Mouse (Mus musculus): ENCODE results near the gene Itsn2. TPM values are rescaled to one million over a fixed set of nuclear protein-coding genes. Genes with fewer than 3 reads are reported as not detected.

Gene Itsn2
- polyA plus RNA-seq, 1 experiment from 2014 or later, result 44.0 TPM

DNA sequence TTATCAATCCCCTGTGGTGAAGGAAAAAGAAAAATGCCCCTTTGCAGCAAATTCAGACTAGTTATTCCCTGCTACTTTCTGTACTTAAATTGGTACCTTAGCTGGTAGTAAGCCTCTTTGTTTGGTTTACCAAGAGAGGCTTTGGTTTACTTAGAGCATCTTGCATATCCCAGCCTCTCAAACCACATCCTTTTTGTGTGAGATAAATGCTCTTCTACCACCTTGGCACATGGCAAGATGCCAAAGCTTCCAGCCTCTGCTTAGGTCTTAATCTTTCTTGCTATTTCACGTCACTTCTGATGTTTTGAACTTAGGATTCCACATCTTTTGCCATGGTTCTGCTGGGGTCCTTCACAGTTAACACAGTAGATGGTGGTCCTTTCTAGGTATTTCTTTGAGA lies 31.8 kb downstream of the Itsn2 start:
- no peak overlapping the region for H3K4me3 ChIP-seq (ENCODE audit: low read depth, low read length)
- no peak overlapping the region for H3K9ac ChIP-seq (ENCODE audit: low read depth, low read length)
- DNase-seq (ENCODE audit: low spot score), result no peak
- H3K4me1 ChIP-seq (ENCODE audit: control insufficient read depth, insufficient read depth, low read length), result no peaks in the 10 kb centered on the region
- WGBS, result 80% methylated on average over 1 of the region's 1 CpGs
- H3K9me3 ChIP-seq (ENCODE audit: control insufficient read depth, low read length), result no peaks in the 10 kb centered on the region
- H3K4me2 ChIP-seq (ENCODE audit: low read depth, low read length), result no peak overlapping the region
- H3K36me3 ChIP-seq (ENCODE audit: control insufficient read depth, insufficient read depth, low read length), result peaks cover 6% of the 10 kb centered on the region; the same call in 1 of the 2 replicates
- ATAC-seq (ENCODE audit: low read depth), result no peak
- no peaks in the 10 kb centered on the region for H3K27me3 ChIP-seq (replicated peaks; ENCODE audit: control insufficient read depth, insufficient read depth, low read length)
- no peak overlapping the region for H3K27ac ChIP-seq (replicated peaks; ENCODE audit: low read depth, low read length)

DNA sequence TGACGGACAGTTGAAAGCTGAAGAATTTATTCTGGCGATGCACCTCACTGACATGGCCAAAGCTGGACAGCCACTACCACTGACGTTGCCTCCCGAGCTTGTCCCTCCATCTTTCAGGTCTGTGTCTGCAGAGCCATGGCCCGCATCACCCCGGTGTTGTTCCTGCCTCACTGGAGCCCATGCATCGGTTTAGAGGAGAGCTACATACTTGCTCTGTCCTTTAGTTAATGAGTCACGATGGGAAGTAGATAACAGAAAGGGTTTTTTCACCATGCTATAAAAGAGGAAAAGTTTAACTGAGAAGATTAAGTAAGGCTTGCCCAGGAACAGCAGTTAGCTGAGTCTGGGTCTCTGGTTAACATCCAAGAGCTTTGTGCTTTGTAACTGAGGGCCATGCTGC lies 40.5 kb downstream of the Itsn2 start:
- Histone ChIP-seq H3K4me2 (ENCODE audit: low read depth, low read length) (no peak overlapping the region), H3K27me3 (replicated peaks; ENCODE audit: control insufficient read depth, insufficient read depth, low read length) (no peaks in the 10 kb centered on the region), H3K4me3 (ENCODE audit: low read depth, low read length) (no peak overlapping the region), H3K27ac (replicated peaks; ENCODE audit: low read depth, low read length) (no peak overlapping the region), H3K36me3 (ENCODE audit: control insufficient read depth, insufficient read depth, low read length) (peaks cover 83% of the 10 kb centered on the region), H3K9me3 (ENCODE audit: control insufficient read depth, low read length) (no peaks in the 10 kb centered on the region), H3K9ac (ENCODE audit: low read depth, low read length) (no peak overlapping the region), H3K4me1 (ENCODE audit: control insufficient read depth, insufficient read depth, low read length) (no peaks in the 10 kb centered on the region)
- DNase-seq (ENCODE audit: low spot score), result no peak
- 87% methylated on average over 8 of the region's 8 CpGs for WGBS
- ATAC-seq (ENCODE audit: low read depth), result no peak

DNA sequence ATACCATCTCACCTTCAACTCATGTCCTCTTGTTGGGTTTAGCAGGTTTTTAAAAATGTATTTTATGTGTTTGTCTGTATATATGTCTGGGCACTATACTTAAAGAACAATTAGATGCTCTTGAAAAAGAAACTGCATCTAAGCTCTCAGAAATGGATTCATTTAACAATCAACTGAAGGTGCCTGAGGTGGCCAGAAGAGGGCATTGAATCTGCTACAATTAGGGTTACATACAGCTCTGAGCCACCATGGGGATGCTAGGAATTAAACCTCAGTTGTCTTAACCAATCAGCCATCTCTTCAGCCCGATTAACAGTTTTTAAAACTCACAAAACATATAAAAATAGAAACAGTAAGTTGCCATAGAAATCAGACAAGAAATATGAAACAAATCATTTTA lies 46.0 kb downstream of the Itsn2 start:
- DNase-seq (ENCODE audit: low spot score), result no peak
- WGBS, result 84% methylated on average over 1 of the region's 1 CpGs
- H3K36me3 ChIP-seq (ENCODE audit: control insufficient read depth, insufficient read depth, low read length), result peaks cover 75% of the 10 kb centered on the region
- no peaks in the 10 kb centered on the region for H3K4me1 ChIP-seq (ENCODE audit: control insufficient read depth, insufficient read depth, low read length)
- no peak overlapping the region for H3K4me2 ChIP-seq (ENCODE audit: low read depth, low read length)
- H3K27ac ChIP-seq (replicated peaks; ENCODE audit: low read depth, low read length), result no peak overlapping the region
- no peak overlapping the region for H3K9ac ChIP-seq (ENCODE audit: low read depth, low read length)
- H3K4me3 ChIP-seq (ENCODE audit: low read depth, low read length), result no peak overlapping the region
- H3K27me3 ChIP-seq (replicated peaks; ENCODE audit: control insufficient read depth, insufficient read depth, low read length), result no peaks in the 10 kb centered on the region
- ATAC-seq (ENCODE audit: low read depth), result no peak
- no peaks in the 10 kb centered on the region for H3K9me3 ChIP-seq (ENCODE audit: control insufficient read depth, low read length)

DNA sequence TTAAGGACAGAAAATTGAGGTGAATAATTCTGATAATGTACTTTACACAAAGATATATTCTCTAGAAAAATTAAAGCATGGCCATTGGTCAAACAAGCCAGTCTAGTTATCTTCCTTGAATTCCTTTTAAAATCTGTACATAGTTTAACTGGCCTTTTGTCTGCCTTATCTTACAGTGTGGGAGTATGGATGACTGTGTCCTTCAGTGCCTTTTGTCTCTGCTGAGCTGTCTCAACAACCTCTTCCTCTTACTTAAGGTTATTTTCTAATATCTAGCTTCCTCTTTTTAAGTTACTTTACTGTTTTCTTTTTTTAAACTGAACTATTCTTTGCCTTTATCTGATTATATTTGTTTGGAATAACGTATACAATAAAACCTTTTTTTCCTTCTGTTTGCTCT lies 48.3 kb downstream of the Itsn2 start:
- no peak for ATAC-seq (ENCODE audit: low read depth)
- Histone ChIP-seq H3K36me3 (ENCODE audit: control insufficient read depth, insufficient read depth, low read length) (peaks cover 67% of the 10 kb centered on the region), H3K27me3 (replicated peaks; ENCODE audit: control insufficient read depth, insufficient read depth, low read length) (no peaks in the 10 kb centered on the region), H3K4me3 (ENCODE audit: low read depth, low read length) (no peak overlapping the region), H3K4me2 (ENCODE audit: low read depth, low read length) (no peak overlapping the region), H3K9me3 (ENCODE audit: control insufficient read depth, low read length) (no peaks in the 10 kb centered on the region), H3K4me1 (ENCODE audit: control insufficient read depth, insufficient read depth, low read length) (no peaks in the 10 kb centered on the region), H3K9ac (ENCODE audit: low read depth, low read length) (no peak overlapping the region), H3K27ac (replicated peaks; ENCODE audit: low read depth, low read length) (no peak overlapping the region)
- WGBS, result 89% methylated on average over 1 of the region's 1 CpGs
- DNase-seq (ENCODE audit: low spot score), result no peak

DNA sequence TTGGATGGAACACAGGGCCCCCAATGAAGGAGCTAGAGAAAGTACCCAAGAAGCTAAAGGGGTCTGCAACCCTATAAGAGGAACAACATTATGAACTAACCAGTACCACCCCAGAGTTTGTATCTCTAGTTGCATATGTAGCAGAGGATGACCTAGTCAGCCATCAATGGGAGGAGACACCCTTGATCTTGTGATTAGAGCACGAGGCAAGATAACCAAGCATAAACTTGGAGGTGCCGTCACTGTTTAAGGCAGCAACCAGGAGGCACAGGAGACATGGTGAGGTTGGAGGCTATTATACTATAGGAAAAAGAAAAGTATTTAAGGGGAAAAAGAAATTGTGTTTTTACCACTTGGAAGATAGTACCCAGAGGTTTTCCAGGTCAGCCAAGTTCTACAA lies 64.4 kb downstream of the Itsn2 start:
- no peaks in the 10 kb centered on the region for H3K27me3 ChIP-seq (replicated peaks; ENCODE audit: control insufficient read depth, insufficient read depth, low read length)
- H3K27ac ChIP-seq (replicated peaks; ENCODE audit: low read depth, low read length), result no peak overlapping the region
- no peak for DNase-seq (ENCODE audit: low spot score)
- H3K9ac ChIP-seq (ENCODE audit: low read depth, low read length), result no peak overlapping the region
- H3K36me3 ChIP-seq (ENCODE audit: control insufficient read depth, insufficient read depth, low read length), result peaks cover 48% of the 10 kb centered on the region
- WGBS, result 94% methylated on average over 2 of the region's 2 CpGs
- no peaks in the 10 kb centered on the region for H3K9me3 ChIP-seq (ENCODE audit: control insufficient read depth, low read length)
- H3K4me2 ChIP-seq (ENCODE audit: low read depth, low read length), result no peak overlapping the region
- H3K4me1 ChIP-seq (ENCODE audit: control insufficient read depth, insufficient read depth, low read length), result no peaks in the 10 kb centered on the region
- no peak for ATAC-seq (ENCODE audit: low read depth)
- no peak overlapping the region for H3K4me3 ChIP-seq (ENCODE audit: low read depth, low read length)

DNA sequence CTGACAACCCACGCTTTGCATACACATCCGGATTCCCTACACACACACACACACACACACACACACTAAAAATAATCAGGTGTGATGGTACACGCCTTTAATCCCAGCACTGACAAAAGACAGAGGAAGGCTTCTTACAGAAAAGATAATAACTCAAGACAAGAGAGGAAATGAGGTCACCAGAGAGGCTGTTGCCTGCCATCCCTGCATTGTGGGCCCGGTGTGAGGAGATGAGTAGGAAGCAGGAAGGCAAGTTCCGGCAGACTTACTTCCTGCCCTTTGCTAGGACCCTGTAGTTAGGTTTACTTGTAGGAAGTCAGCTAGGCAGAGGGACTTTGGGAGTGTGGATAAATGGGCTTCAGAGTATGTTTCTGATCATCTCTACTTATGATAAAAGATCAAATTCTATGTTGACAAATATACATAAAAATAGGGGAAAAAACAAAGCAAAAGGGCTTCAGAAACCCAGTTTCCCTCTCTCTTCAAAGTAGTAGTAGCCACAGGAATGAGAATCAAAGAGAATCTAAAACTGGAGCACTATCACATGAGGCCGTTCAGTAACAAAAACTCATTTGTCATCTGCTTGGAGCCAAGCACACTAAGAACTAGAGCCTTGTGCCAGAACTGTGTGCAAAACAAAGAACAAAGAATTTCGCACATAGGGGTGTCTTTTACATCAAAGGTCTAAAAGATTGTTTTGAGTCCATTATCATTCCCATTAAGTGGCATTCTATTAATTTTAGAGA lies 72.7 kb downstream of the Itsn2 start:
- DNase-seq (ENCODE audit: low spot score) (no peak), ATAC-seq (ENCODE audit: low read depth) (no peak)
- 72% methylated on average over 7 of the region's 7 CpGs for WGBS
- Histone ChIP-seq H3K4me3 (ENCODE audit: low read depth, low read length) (no peak overlapping the region), H3K9me3 (ENCODE audit: control insufficient read depth, low read length) (no peaks in the 10 kb centered on the region), H3K9ac (ENCODE audit: low read depth, low read length) (no peak overlapping the region), H3K4me2 (ENCODE audit: low read depth, low read length) (no peak overlapping the region), H3K27me3 (replicated peaks; ENCODE audit: control insufficient read depth, insufficient read depth, low read length) (no peaks in the 10 kb centered on the region), H3K27ac (replicated peaks; ENCODE audit: low read depth, low read length) (no peak overlapping the region), H3K4me1 (ENCODE audit: control insufficient read depth, insufficient read depth, low read length) (no peaks in the 10 kb centered on the region), H3K36me3 (ENCODE audit: control insufficient read depth, insufficient read depth, low read length) (peaks cover 52% of the 10 kb centered on the region)

DNA sequence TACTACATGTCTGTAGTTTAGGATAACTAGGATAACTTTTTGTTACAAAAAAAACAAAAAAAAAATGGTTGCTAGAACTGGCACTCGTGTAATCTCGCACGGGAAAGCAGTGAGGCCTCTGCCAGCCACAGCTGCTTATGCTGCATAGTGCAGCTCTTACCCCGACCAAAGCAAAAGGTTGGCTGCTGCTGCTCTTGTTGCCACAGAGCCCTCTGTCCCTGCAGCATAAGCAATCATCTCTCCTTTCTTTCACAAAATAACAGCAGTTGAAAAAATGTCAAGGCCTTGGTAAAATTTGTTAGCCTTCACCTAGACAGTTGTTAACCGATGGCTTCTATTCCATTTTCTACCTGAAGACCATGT lies 73.2 kb downstream of the Itsn2 start:
- H3K4me2 ChIP-seq (ENCODE audit: low read depth, low read length), result no peak overlapping the region
- WGBS, result 86% methylated on average over 5 of the region's 5 CpGs
- DNase-seq (ENCODE audit: low spot score) (no peak), ATAC-seq (ENCODE audit: low read depth) (no peak)
- H3K4me3 ChIP-seq (ENCODE audit: low read depth, low read length), result no peak overlapping the region
- H3K9me3 ChIP-seq (ENCODE audit: control insufficient read depth, low read length), result no peaks in the 10 kb centered on the region
- H3K36me3 ChIP-seq (ENCODE audit: control insufficient read depth, insufficient read depth, low read length), result peaks cover 56% of the 10 kb centered on the region
- no peak overlapping the region for H3K9ac ChIP-seq (ENCODE audit: low read depth, low read length)
- no peaks in the 10 kb centered on the region for H3K27me3 ChIP-seq (replicated peaks; ENCODE audit: control insufficient read depth, insufficient read depth, low read length)
- H3K4me1 ChIP-seq (ENCODE audit: control insufficient read depth, insufficient read depth, low read length), result no peaks in the 10 kb centered on the region
- no peak overlapping the region for H3K27ac ChIP-seq (replicated peaks; ENCODE audit: low read depth, low read length)

DNA sequence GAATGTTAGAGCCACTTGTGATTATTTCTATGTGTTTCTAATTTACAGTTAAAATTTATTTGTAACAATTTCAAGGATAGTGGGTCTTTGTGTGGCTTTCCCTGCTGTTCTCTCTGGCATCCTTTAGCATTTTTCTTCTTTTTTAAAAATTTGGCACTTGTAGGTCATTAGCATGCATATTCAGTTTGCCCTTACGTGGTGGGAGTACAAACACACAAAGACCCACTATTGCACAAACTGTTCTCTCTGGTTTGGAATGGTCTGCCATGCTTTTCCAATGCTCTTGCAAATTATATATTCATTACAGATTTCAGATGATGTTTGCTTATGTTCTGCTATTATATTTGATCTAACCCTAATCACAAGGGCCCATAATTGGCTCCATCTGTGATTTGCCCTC lies 83.9 kb downstream of the Itsn2 start:
- no peak for DNase-seq (ENCODE audit: low spot score)
- Histone ChIP-seq H3K27me3 (replicated peaks; ENCODE audit: control insufficient read depth, insufficient read depth, low read length) (no peaks in the 10 kb centered on the region), H3K9ac (ENCODE audit: low read depth, low read length) (no peak overlapping the region), H3K36me3 (ENCODE audit: control insufficient read depth, insufficient read depth, low read length) (peaks cover 60% of the 10 kb centered on the region), H3K4me1 (ENCODE audit: control insufficient read depth, insufficient read depth, low read length) (no peaks in the 10 kb centered on the region; the same call in 1 of the 2 replicates), H3K4me3 (ENCODE audit: low read depth, low read length) (no peak overlapping the region), H3K27ac (replicated peaks; ENCODE audit: low read depth, low read length) (no peak overlapping the region), H3K9me3 (ENCODE audit: control insufficient read depth, low read length) (no peaks in the 10 kb centered on the region), H3K4me2 (ENCODE audit: low read depth, low read length) (no peak overlapping the region)
- ATAC-seq (ENCODE audit: low read depth), result no peak
- 65% methylated on average over 1 of the region's 1 CpGs for WGBS

DNA sequence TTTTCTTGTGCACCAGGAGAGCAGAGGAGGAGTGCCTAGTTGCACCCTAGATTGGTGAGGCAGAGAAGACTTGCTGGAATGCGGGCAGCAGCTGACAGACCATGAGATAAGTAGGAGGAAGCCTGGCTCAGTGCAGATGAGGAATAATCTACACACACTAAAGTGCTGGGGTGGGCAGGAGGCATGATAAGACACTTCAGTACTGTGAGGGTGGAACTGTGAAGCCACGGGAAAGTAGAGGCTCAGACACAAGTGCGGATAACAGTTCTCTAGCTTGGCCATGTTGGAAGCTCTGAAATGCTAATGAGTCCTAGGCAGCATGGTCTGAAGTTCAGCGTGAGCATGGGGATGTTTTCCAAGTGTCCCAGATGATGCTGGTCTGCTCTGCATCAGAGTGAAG lies 87.5 kb downstream of the Itsn2 start:
- ATAC-seq (ENCODE audit: low read depth), result no peak
- Histone ChIP-seq H3K9me3 (ENCODE audit: control insufficient read depth, low read length) (no peaks in the 10 kb centered on the region), H3K4me1 (ENCODE audit: control insufficient read depth, insufficient read depth, low read length) (no peaks in the 10 kb centered on the region; the same call in 1 of the 2 replicates), H3K27ac (replicated peaks; ENCODE audit: low read depth, low read length) (no peak overlapping the region), H3K4me3 (ENCODE audit: low read depth, low read length) (no peak overlapping the region), H3K4me2 (ENCODE audit: low read depth, low read length) (no peak overlapping the region), H3K27me3 (replicated peaks; ENCODE audit: control insufficient read depth, insufficient read depth, low read length) (no peaks in the 10 kb centered on the region), H3K9ac (ENCODE audit: low read depth, low read length) (no peak overlapping the region), H3K36me3 (ENCODE audit: control insufficient read depth, insufficient read depth, low read length) (peaks cover 34% of the 10 kb centered on the region)
- no peak for DNase-seq (ENCODE audit: low spot score)
- WGBS, result 67% methylated on average over 4 of the region's 4 CpGs
